ENCODE assay signal across 8 mouse cellular contexts in genomic region chr11:88139256-88139861, GRCm38 (mm10). TPM values are rescaled to one million over a fixed set of nuclear protein-coding genes. Genes with fewer than 3 reads are reported as not detected.
DNase-seq lines count a peak whose midpoint lies in the region; ATAC-seq and TF ChIP-seq lines count a peak whose summit lies in the region.

No protein-coding gene starts in this region.

- H3K9ac ChIP-seq in ES-E14 (ENCODE audit: insufficient read depth, low read depth, low read length, poor library complexity, severe bottlenecking): peak overlapping the region; percentile 77
- peak overlapping the region; percentile 60 for H3K9ac ChIP-seq in forebrain, embryonic 11.5 days (ENCODE audit: low read length)

- peaks cover 7 to 29% of the 10 kb centered on the region in 2 experiments for H3K4me1 ChIP-seq in ES-E14 (ENCODE audit: control insufficient read depth in 2 of 2, insufficient read depth in 2 of 2, low read length in 2 of 2, poor library complexity in 1 of 2)
- H3K4me1 ChIP-seq in forebrain, embryonic 11.5 days (replicated peaks; ENCODE audit: control insufficient read depth, insufficient read depth, low read length): peaks cover 31% of the 10 kb centered on the region
- peaks cover 32% of the 10 kb centered on the region for H3K4me1 ChIP-seq in olfactory bulb, adult 2 months (ENCODE audit: control insufficient read depth, insufficient read depth, low read length)

- intact Hi-C loops in left cerebral cortex, postnatal 14 days (cut with DNase I): no loop called here

- WGBS in forebrain, embryonic 11.5 days: 1% methylated on average over 20 of the region's 20 CpGs
- WGBS in olfactory bulb, adult 2 months: 8% methylated on average over 20 of the region's 20 CpGs

- peak overlapping the region; percentile 43 for H3K4me2 ChIP-seq in forebrain, embryonic 11.5 days (ENCODE audit: low read depth, low read length, severe bottlenecking)

- ATAC-seq in frontal cortex, adult (ENCODE audit: low TSS enrichment): peak; percentile 31; the same call in 1 of the 2 replicates
- peak; percentile 85 for ATAC-seq in forebrain, embryonic 11.5 days (replicated peaks; ENCODE audit: low FRiP score)

- in situ Hi-C loops in ES-E14 (cut with MboI; ENCODE audit: low sequenced_read_pairs in 2 of 2, unreplicated experiment in 2 of 2): no loop called here

- no peak for TF ChIP-seq CTCF in olfactory bulb, adult 2 months (IDR thresholded peaks at IDR 0.05; ENCODE audit: insufficient read depth, low read depth, low read length)

- no peaks in the 10 kb centered on the region for H3K36me3 ChIP-seq in ES-E14 (ENCODE audit: control insufficient read depth, insufficient read depth, low read length, poor library complexity, severe bottlenecking)
- no peaks in the 10 kb centered on the region for H3K36me3 ChIP-seq in forebrain, embryonic 11.5 days (ENCODE audit: control insufficient read depth, insufficient read depth, low read length)

- H3K27me3 ChIP-seq in forebrain, embryonic 11.5 days (ENCODE audit: control insufficient read depth, insufficient read depth, low read length): no peaks in the 10 kb centered on the region

- no peak for DNase-seq in frontal cortex, postnatal 25 days (ENCODE audit: low spot score in 2 of 2)
- peak; percentile 91 for DNase-seq in ES-E14 (ENCODE audit: low read depth, low spot score)
- DNase-seq in forebrain, embryonic 11.5 days (ENCODE audit: low spot score): peak; percentile 90
- peak; percentile 44 to 57 for DNase-seq in left cerebral cortex, postnatal 14 days (ENCODE audit: low spot score in 2 of 2)
- no peak for DNase-seq in urinary bladder, postnatal 14 days (ENCODE audit: low spot score)
- DNase-seq in gastrocnemius, adult 8-10 months (ENCODE audit: low spot score in 2 of 2): no peak

- peak overlapping the region; percentile 100 for H3K27ac ChIP-seq in ES-E14 (ENCODE audit: insufficient read depth, low read depth, low read length, poor library complexity, severe bottlenecking)
- H3K27ac ChIP-seq in forebrain, embryonic 11.5 days (ENCODE audit: low read depth, low read length): peak overlapping the region; percentile 95
- H3K27ac ChIP-seq in olfactory bulb, adult 2 months (ENCODE audit: insufficient read depth, low read depth, low read length): peak overlapping the region; percentile 100

- peak; percentile 19; the same call in 1 of the 2 replicates for TF ChIP-seq POLR2A in olfactory bulb, adult 2 months (IDR thresholded peaks at IDR 0.05; ENCODE audit: insufficient read depth, low read depth, low read length)

- H3K9me3 ChIP-seq in ES-E14 (ENCODE audit: control insufficient read depth, insufficient read depth, low read depth, low read length): no peaks in the 10 kb centered on the region
- no peaks in the 10 kb centered on the region for H3K9me3 ChIP-seq in forebrain, embryonic 11.5 days (ENCODE audit: control insufficient read depth, low read length)

- peak overlapping the region; percentile 34 to 57 for H3K4me3 ChIP-seq in ES-E14 (ENCODE audit: insufficient read depth in 1 of 2, low read depth in 1 of 2, low read length in 2 of 2, poor library complexity in 1 of 2, severe bottlenecking in 1 of 2)
- peak overlapping the region; percentile 3 for H3K4me3 ChIP-seq in forebrain, embryonic 11.5 days (ENCODE audit: low read depth, low read length)
- H3K4me3 ChIP-seq in olfactory bulb, adult 2 months (ENCODE audit: insufficient read depth, low read depth, low read length): peak overlapping the region; percentile 31

TF ChIP-seq in ES-E14, 5 proteins besides CTCF, POLR2A, EP300 and RAD21:
- TF ChIP-seq ZNF384 (IDR thresholded peaks at IDR 0.05; ENCODE audit: low read depth, low read length) (no peak), MAFK (IDR thresholded peaks at IDR 0.05; ENCODE audit: insufficient read depth, low read depth, low read length) (peak; percentile 73), ZC3H11A (IDR thresholded peaks at IDR 0.05; ENCODE audit: borderline replicate concordance, low read depth, low read length) (no peak)

RNA-seq across cellular contexts. Expression of gene Cuedc1, which starts 41.5 kb away (rescaled TPM):
- total RNA-seq in ES-E14 (2012; rRNA removed): 8.0 and 8.7 TPM in 2 replicates
- polyA plus RNA-seq in forebrain, embryonic 11.5 days (2014; fragmentation: Nextera tagmentation; extraction: Ambion mirVana): 26.2 and 29.0 TPM in 2 replicates
- total RNA-seq in left cerebral cortex, postnatal 14 days (2021): 10 to 100 TPM; 28.2 TPM
- polyA plus RNA-seq in olfactory bulb, adult 2 months (2012; ENCODE audit: insufficient read depth, insufficient read length, low replicate concordance, missing spikeins): not detected in 2 replicates
- total RNA-seq in gastrocnemius, adult 8-10 months (2022): 100 to 1,000 TPM; 108 to 156 (median 116) TPM

Comparison
In these comparisons a context has a peak if more than half of its experiments do, and no peak if none do; other contexts are left out.
1. DNase-seq: peak in ES-E14 (single experiment), forebrain, embryonic 11.5 days (single experiment) and left cerebral cortex, postnatal 14 days (2 of 2); none in frontal cortex, postnatal 25 days (0 of 2), urinary bladder, postnatal 14 days (single experiment) and gastrocnemius, adult 8-10 months (0 of 2).
2. Peak in every context shown above with its lines, with median percentiles within 50 percentile points of each other: H3K27ac ChIP-seq and H3K4me3 ChIP-seq.